Mouse (Mus musculus): ENCODE results near the gene Cldn13. TPM values are rescaled to one million over a fixed set of nuclear protein-coding genes. Genes with fewer than 3 reads are reported as not detected.
"Not testable (repeated sequence)": the region's sequence is repeated elsewhere in the genome, so short reads cannot be mapped to it uniquely, and the experiment has no call there.

The Cldn13 gene
- polyA plus RNA-seq, 1 experiment from 2014 or later: 2.7 TPM

GRCm38 (mm10) chr5:134945266-134945959 lies 30.1 kb upstream of the Cldn13 start:
- H3K27ac ChIP-seq: no peak overlapping the region
- H3K27me3 ChIP-seq (replicated peaks): peaks cover 33% of the 10 kb centered on the region
- WGBS: 49% methylated on average over 18 of the region's 19 CpGs
- no peak overlapping the region for H3K4me2 ChIP-seq (replicated peaks)
- H3K36me3 ChIP-seq: no peaks in the 10 kb centered on the region
- H3K4me3 ChIP-seq: no peak overlapping the region
- H3K9ac ChIP-seq: no peak overlapping the region
- H3K4me1 ChIP-seq: peaks cover 5% of the 10 kb centered on the region; the same call in 1 of the 2 replicates
- no peaks in the 10 kb centered on the region for H3K9me3 ChIP-seq
- no peak for ATAC-seq (ENCODE audit: low FRiP score, low read depth)

- Histone ChIP-seq H3K27ac (no peak overlapping the region), H3K27me3 (replicated peaks) (peaks cover 33% of the 10 kb centered on the region), H3K9ac (no peak overlapping the region), H3K4me1 (peaks cover 5% of the 10 kb centered on the region; the same call in 1 of the 2 replicates), H3K4me3 (no peak overlapping the region), H3K4me2 (replicated peaks) (no peak overlapping the region), H3K36me3 (no peaks in the 10 kb centered on the region), H3K9me3 (no peaks in the 10 kb centered on the region)
- ATAC-seq (ENCODE audit: low FRiP score, low read depth): no peak
- 78% methylated on average over 5 of the region's 5 CpGs for WGBS
Observed at GRCm38 (mm10) chr5:134944179-134944578, 28.9 kb upstream of the Cldn13 start.

GRCm38 (mm10) chr5:134942740-134943139 lies 27.4 kb upstream of the Cldn13 start:
- Histone ChIP-seq H3K27ac (no peak overlapping the region), H3K27me3 (replicated peaks) (peaks cover 33% of the 10 kb centered on the region), H3K9me3 (no peaks in the 10 kb centered on the region), H3K4me1 (peaks cover 5% of the 10 kb centered on the region; the same call in 1 of the 2 replicates), H3K36me3 (no peaks in the 10 kb centered on the region), H3K4me2 (replicated peaks) (no peak overlapping the region), H3K4me3 (no peak overlapping the region), H3K9ac (no peak overlapping the region)
- ATAC-seq (ENCODE audit: low FRiP score, low read depth): no peak
- 80% methylated on average over 2 of the region's 2 CpGs for WGBS

- ATAC-seq (ENCODE audit: low FRiP score, low read depth): no peak
- Histone ChIP-seq H3K9me3 (no peaks in the 10 kb centered on the region), H3K27ac (no peak overlapping the region), H3K4me2 (replicated peaks) (no peak overlapping the region), H3K4me3 (no peak overlapping the region), H3K9ac (no peak overlapping the region), H3K27me3 (replicated peaks) (peaks cover 23% of the 10 kb centered on the region), H3K4me1 (peaks cover 2% of the 10 kb centered on the region; the same call in 1 of the 2 replicates), H3K36me3 (no peaks in the 10 kb centered on the region)
- 87% methylated on average over 14 of the region's 14 CpGs for WGBS
Observed at GRCm38 (mm10) chr5:134941472-134942209, 26.3 kb upstream of the Cldn13 start.

GRCm38 (mm10) chr5:134939554-134939953 lies 24.2 kb upstream of the Cldn13 start:
- not testable (repeated sequence) for H3K9ac ChIP-seq; H3K36me3 ChIP-seq; ATAC-seq (ENCODE audit: low FRiP score, low read depth); H3K27ac ChIP-seq; H3K27me3 ChIP-seq (replicated peaks); H3K9me3 ChIP-seq; H3K4me2 ChIP-seq (replicated peaks); H3K4me1 ChIP-seq; H3K4me3 ChIP-seq
- 86% methylated on average over 5 of the region's 7 CpGs for WGBS

GRCm38 (mm10) chr5:134939069-134939468 lies 23.7 kb upstream of the Cldn13 start:
- Histone ChIP-seq H3K27ac (no peak overlapping the region), H3K9me3 (no peaks in the 10 kb centered on the region), H3K27me3 (replicated peaks) (no peaks in the 10 kb centered on the region), H3K9ac (no peak overlapping the region), H3K4me1 (no peaks in the 10 kb centered on the region), H3K4me3 (no peak overlapping the region), H3K36me3 (no peaks in the 10 kb centered on the region), H3K4me2 (replicated peaks) (no peak overlapping the region)
- 77% methylated on average over 3 of the region's 3 CpGs for WGBS
- ATAC-seq (ENCODE audit: low FRiP score, low read depth): no peak

- H3K27ac ChIP-seq: no peak overlapping the region
- 89% methylated on average over 6 of the region's 6 CpGs for WGBS
Observed at GRCm38 (mm10) chr5:134936626-134937185, 21.4 kb upstream of the Cldn13 start.

GRCm38 (mm10) chr5:134936051-134936450 lies 20.7 kb upstream of the Cldn13 start:
- 93% methylated on average over 6 of the region's 6 CpGs for WGBS
- Histone ChIP-seq H3K4me3 (no peak overlapping the region), H3K9me3 (no peaks in the 10 kb centered on the region), H3K36me3 (no peaks in the 10 kb centered on the region), H3K27ac (no peak overlapping the region), H3K27me3 (replicated peaks) (no peaks in the 10 kb centered on the region), H3K9ac (no peak overlapping the region), H3K4me2 (replicated peaks) (no peak overlapping the region), H3K4me1 (peaks cover 8% of the 10 kb centered on the region)
- ATAC-seq (ENCODE audit: low FRiP score, low read depth): no peak

More at GRCm38 (mm10) chr5:134936626-134937185, 21.4 kb upstream of the Cldn13 start:
- Histone ChIP-seq H3K4me1 (peaks cover 8% of the 10 kb centered on the region), H3K4me2 (replicated peaks) (no peak overlapping the region), H3K27me3 (replicated peaks) (no peaks in the 10 kb centered on the region), H3K36me3 (no peaks in the 10 kb centered on the region), H3K9me3 (no peaks in the 10 kb centered on the region), H3K4me3 (no peak overlapping the region), H3K9ac (no peak overlapping the region)
- ATAC-seq (ENCODE audit: low FRiP score, low read depth): no peak

GRCm38 (mm10) chr5:134934666-134935065 lies 19.3 kb upstream of the Cldn13 start:
- no peak overlapping the region for H3K9ac ChIP-seq
- no peaks in the 10 kb centered on the region for H3K9me3 ChIP-seq
- no peak overlapping the region for H3K27ac ChIP-seq
- H3K4me3 ChIP-seq: no peak overlapping the region
- no peak overlapping the region for H3K4me2 ChIP-seq (replicated peaks)
- no peak for ATAC-seq (ENCODE audit: low FRiP score, low read depth)
- peaks cover 8% of the 10 kb centered on the region for H3K4me1 ChIP-seq
- WGBS: 89% methylated on average over 3 of the region's 3 CpGs
- H3K36me3 ChIP-seq: no peaks in the 10 kb centered on the region
- no peaks in the 10 kb centered on the region for H3K27me3 ChIP-seq (replicated peaks)

- not testable (repeated sequence) for H3K36me3 ChIP-seq; H3K27me3 ChIP-seq (replicated peaks); H3K9ac ChIP-seq; H3K9me3 ChIP-seq; H3K4me2 ChIP-seq (replicated peaks); H3K27ac ChIP-seq; H3K4me3 ChIP-seq; ATAC-seq (ENCODE audit: low FRiP score, low read depth); H3K4me1 ChIP-seq
- WGBS: 91% methylated on average over 5 of the region's 5 CpGs
Observed at GRCm38 (mm10) chr5:134933686-134934085, 18.4 kb upstream of the Cldn13 start.

GRCm38 (mm10) chr5:134933281-134933680 lies 18.0 kb upstream of the Cldn13 start:
- Histone ChIP-seq H3K27me3 (replicated peaks) (no peaks in the 10 kb centered on the region), H3K4me3 (no peak overlapping the region), H3K4me1 (peaks cover 8% of the 10 kb centered on the region), H3K9ac (no peak overlapping the region), H3K36me3 (no peaks in the 10 kb centered on the region), H3K27ac (no peak overlapping the region), H3K4me2 (replicated peaks) (peak overlapping the region; percentile 95; the same call in 1 of the 2 replicates), H3K9me3 (no peaks in the 10 kb centered on the region)
- ATAC-seq (ENCODE audit: low FRiP score, low read depth): no peak
- 92% methylated on average over 8 of the region's 8 CpGs for WGBS

- peaks cover 8% of the 10 kb centered on the region for H3K4me1 ChIP-seq
- WGBS: 50% methylated on average over 9 of the region's 9 CpGs
- no peaks in the 10 kb centered on the region for H3K9me3 ChIP-seq
- peak overlapping the region; percentile 66 for H3K4me3 ChIP-seq
- H3K36me3 ChIP-seq: no peaks in the 10 kb centered on the region
- ATAC-seq (ENCODE audit: low FRiP score, low read depth): peak; percentile 43; the same call in 1 of the 2 replicates
- H3K27ac ChIP-seq: no peak overlapping the region
- H3K9ac ChIP-seq: peak overlapping the region; percentile 65; the same call in 1 of the 2 replicates
- no peaks in the 10 kb centered on the region for H3K27me3 ChIP-seq (replicated peaks)
- H3K4me2 ChIP-seq (replicated peaks): peak overlapping the region; percentile 95
Observed at GRCm38 (mm10) chr5:134932903-134933276, 17.6 kb upstream of the Cldn13 start.

Data from neural tube, embryonic 12.5 days (tissue).